Mouse (Mus musculus) intestine, embryonic 14.5 days (tissue): ENCODE results near the gene Crybb1. TPM values are rescaled to one million over a fixed set of nuclear protein-coding genes. Genes with fewer than 3 reads are reported as not detected.

Experiments used
- ATAC-seq: fragments of 200-750 bp; cut with Nextera tagmentation; replicated peaks from 2 replicates; pipeline ENCODE4 v1.8.0; 2017; ENCODE audit warnings: low read depth, moderate number of reproducible peaks, moderate TSS enrichment, moderate library complexity; ENCODE audit not compliant: low FRiP score, low TSS enrichment
- DNase-seq: peaks from one replicate; pipeline ENCODE4 v3.0.0-alpha.2; 2018; ENCODE audit warnings: low spot score
- H3K27ac ChIP-seq: fragments of 300-500 bp; sonication (generic); 2 replicates; pipeline ENCODE4 v1.5.1; 2014; ENCODE audit warnings: low read depth, mild to moderate bottlenecking, control low read depth
- H3K27me3 ChIP-seq: fragments of 300-500 bp; sonication (generic); replicated peaks from 2 replicates; pipeline ENCODE4 v1.6.1; 2014; ENCODE audit warnings: low read length, control low read depth; ENCODE audit not compliant: control insufficient read depth, insufficient read depth
- H3K36me3 ChIP-seq: fragments of 300-500 bp; sonication (generic); 2 replicates; pipeline ENCODE4 v1.6.1; 2014; ENCODE audit warnings: low read length, control low read depth; ENCODE audit not compliant: control insufficient read depth, insufficient read depth
- H3K4me1 ChIP-seq: fragments of 300-500 bp; sonication (generic); replicated peaks from 2 replicates; pipeline ENCODE4 v1.6.1; 2014; ENCODE audit warnings: low read length, control low read depth, mixed read lengths; ENCODE audit not compliant: control insufficient read depth, insufficient read depth
- H3K4me2 ChIP-seq: fragments of 300-500 bp; sonication (generic); 2 replicates; pipeline ENCODE4 v1.6.1; 2014; ENCODE audit warnings: low read length
- H3K4me3 ChIP-seq: fragments of 300-500 bp; sonication (generic); 2 replicates; pipeline ENCODE4 v1.5.1; 2014; ENCODE audit warnings: low read depth, low read length, control low read depth, mixed read lengths
- H3K9ac ChIP-seq: fragments of 300-500 bp; sonication (generic); 2 replicates; pipeline ENCODE4 v1.6.1; 2014; ENCODE audit warnings: mild to moderate bottlenecking, low read length
- H3K9me3 ChIP-seq: fragments of 300-500 bp; sonication (generic); 2 replicates; pipeline ENCODE4 v1.6.1; 2016; ENCODE audit warnings: low read length, control low read depth; ENCODE audit not compliant: control insufficient read depth
- WGBS: fragments of 180-500 bp; shearing (Covaris S2); extraction: QIAGEN DNeasy Blood & Tissue Kit; methylation state at CpG from one replicate; pipeline ENCODE4 v1.1.7; 2014; 5-methylcytosine and 5-hydroxymethylcytosine counted together
- polyA plus RNA-seq: library from polyadenylated mRNA; unstranded; fragments of >200 nt; fragmentation: Nextera tagmentation; extraction: Ambion mirVana; gene quantifications from 2 replicates; pipeline ENCODE4 v1.2.1, GENCODE M21; 2014

Gene Crybb1
- polyA plus RNA-seq, 1 experiment from 2014 or later, result 3.3 TPM

GRCm38 (mm10) chr5:112289819-112290535, 34.4 kb downstream of the Crybb1 start:
- Histone ChIP-seq H3K36me3 (no peaks in the 10 kb centered on the region; the same call in 1 of the 2 replicates), H3K4me2 (no peak overlapping the region)
- WGBS, result 88% methylated on average over 16 of the region's 16 CpGs

GRCm38 (mm10) chr5:112290536-112290880, 34.9 kb downstream of the Crybb1 start:
- 91% methylated on average over 8 of the region's 8 CpGs for WGBS
- Histone ChIP-seq H3K9me3 (no peaks in the 10 kb centered on the region), H3K27me3 (no peaks in the 10 kb centered on the region), H3K9ac (no peak overlapping the region), H3K4me1 (peaks cover 20% of the 10 kb centered on the region), H3K4me3 (no peak overlapping the region), H3K4me2 (no peak overlapping the region), H3K36me3 (no peaks in the 10 kb centered on the region; the same call in 1 of the 2 replicates), H3K27ac (no peak overlapping the region)
- DNase-seq, result no peak
- ATAC-seq, result no peak

More at GRCm38 (mm10) chr5:112289819-112290535, 34.4 kb downstream of the Crybb1 start:
- no peak for ATAC-seq
- H3K4me3 ChIP-seq, result no peak overlapping the region
- H3K27me3 ChIP-seq, result no peaks in the 10 kb centered on the region
- DNase-seq, result no peak
- H3K4me1 ChIP-seq, result peaks cover 18% of the 10 kb centered on the region
- no peaks in the 10 kb centered on the region for H3K9me3 ChIP-seq
- H3K27ac ChIP-seq, result no peak overlapping the region
- H3K9ac ChIP-seq, result no peak overlapping the region

GRCm38 (mm10) chr5:112291866-112292265, 36.3 kb downstream of the Crybb1 start:
- H3K4me3 ChIP-seq, result no peak overlapping the region
- DNase-seq, result no peak
- WGBS, result 92% methylated on average over 5 of the region's 5 CpGs
- H3K4me2 ChIP-seq, result no peak overlapping the region
- H3K36me3 ChIP-seq, result no peaks in the 10 kb centered on the region; the same call in 1 of the 2 replicates
- no peak for ATAC-seq
- H3K9me3 ChIP-seq, result no peaks in the 10 kb centered on the region
- H3K27me3 ChIP-seq, result no peaks in the 10 kb centered on the region
- no peak overlapping the region for H3K27ac ChIP-seq
- H3K4me1 ChIP-seq, result peaks cover 18% of the 10 kb centered on the region
- H3K9ac ChIP-seq, result no peak overlapping the region

- ATAC-seq, result no peak
- DNase-seq, result no peak
- WGBS, result 75% methylated on average over 17 of the region's 17 CpGs
- Histone ChIP-seq H3K27ac (no peak overlapping the region), H3K27me3 (no peaks in the 10 kb centered on the region), H3K9ac (no peak overlapping the region), H3K4me2 (no peak overlapping the region), H3K9me3 (no peaks in the 10 kb centered on the region), H3K4me3 (no peak overlapping the region), H3K4me1 (peaks cover 14% of the 10 kb centered on the region), H3K36me3 (no peaks in the 10 kb centered on the region; the same call in 1 of the 2 replicates)
Measured at GRCm38 (mm10) chr5:112292343-112292980, 36.8 kb downstream of the Crybb1 start.

- Histone ChIP-seq H3K4me1 (peaks cover 12% of the 10 kb centered on the region), H3K9me3 (no peaks in the 10 kb centered on the region), H3K27me3 (no peaks in the 10 kb centered on the region), H3K4me3 (no peak overlapping the region), H3K4me2 (no peak overlapping the region), H3K27ac (no peak overlapping the region), H3K36me3 (no peaks in the 10 kb centered on the region; the same call in 1 of the 2 replicates), H3K9ac (no peak overlapping the region)
- WGBS, result 57% methylated on average over 2 of the region's 2 CpGs
- DNase-seq (no peak), ATAC-seq (no peak)
Measured at GRCm38 (mm10) chr5:112293800-112294199, 38.2 kb downstream of the Crybb1 start.

- 72% methylated on average over 4 of the region's 4 CpGs for whole genome bisulfite sequencing
- peaks cover 10% of the 10 kb centered on the region for H3K4me1 ChIP-seq
Measured at GRCm38 (mm10) chr5:112294696-112295095, 39.1 kb downstream of the Crybb1 start.

GRCm38 (mm10) chr5:112295162-112295561, 39.5 kb downstream of the Crybb1 start:
- no peak overlapping the region for H3K27ac ChIP-seq
- H3K27me3 ChIP-seq, result no peaks in the 10 kb centered on the region
- no peak overlapping the region for H3K4me2 ChIP-seq
- no peak overlapping the region for H3K4me3 ChIP-seq
- no peaks in the 10 kb centered on the region for H3K9me3 ChIP-seq
- no peak for DNase-seq
- 58% methylated on average over 8 of the region's 8 CpGs for WGBS
- H3K4me1 ChIP-seq, result peaks cover 10% of the 10 kb centered on the region
- H3K9ac ChIP-seq, result no peak overlapping the region
- H3K36me3 ChIP-seq, result no peaks in the 10 kb centered on the region; the same call in 1 of the 2 replicates
- ATAC-seq, result no peak

More at GRCm38 (mm10) chr5:112294696-112295095, 39.1 kb downstream of the Crybb1 start:
- Histone ChIP-seq H3K27ac (no peak overlapping the region), H3K9me3 (no peaks in the 10 kb centered on the region), H3K27me3 (no peaks in the 10 kb centered on the region), H3K36me3 (no peaks in the 10 kb centered on the region; the same call in 1 of the 2 replicates), H3K4me3 (no peak overlapping the region), H3K4me2 (no peak overlapping the region), H3K9ac (no peak overlapping the region)
- DNase-seq, result no peak
- no peak for ATAC-seq

- H3K4me3 ChIP-seq, result no peak overlapping the region
- peaks cover 10% of the 10 kb centered on the region for H3K4me1 ChIP-seq
- no peak overlapping the region for H3K9ac ChIP-seq
- no peaks in the 10 kb centered on the region; the same call in 1 of the 2 replicates for H3K36me3 ChIP-seq
- H3K27me3 ChIP-seq, result no peaks in the 10 kb centered on the region
- H3K27ac ChIP-seq, result no peak overlapping the region
- ATAC-seq, result no peak
- 67% methylated on average over 8 of the region's 8 CpGs for WGBS
- DNase-seq, result no peak
- H3K4me2 ChIP-seq, result no peak overlapping the region
- H3K9me3 ChIP-seq, result no peaks in the 10 kb centered on the region
Measured at GRCm38 (mm10) chr5:112295564-112295963, 39.9 kb downstream of the Crybb1 start.
